Mouse (Mus musculus) midbrain, embryonic 12.5 days (tissue): Measurements from ENCODE around the gene Golga4. TPM values are rescaled to one million over a fixed set of nuclear protein-coding genes. Genes with fewer than 3 reads are reported as not detected.

ENCODE experiments used
- ATAC-seq: fragments of 200-750 bp; cut with Nextera tagmentation; 2 replicates; pipeline ENCODE4 v1.8.0; 2017; ENCODE audit warnings: low read depth, moderate TSS enrichment, moderate library complexity; ENCODE audit not compliant: low FRiP score
- H3K27ac ChIP-seq: fragments of 300-500 bp; sonication (generic); replicated peaks from 2 replicates; pipeline ENCODE4 v1.5.1; 2016; ENCODE audit warnings: mild to moderate bottlenecking
- H3K27me3 ChIP-seq: fragments of 300-500 bp; sonication (generic); 2 replicates; pipeline ENCODE4 v1.6.1; 2016; ENCODE audit warnings: mild to moderate bottlenecking
- H3K36me3 ChIP-seq: fragments of 300-500 bp; sonication (generic); 2 replicates; pipeline ENCODE4 v1.6.1; 2016
- H3K4me1 ChIP-seq: fragments of 300-500 bp; sonication (generic); 2 replicates; pipeline ENCODE4 v1.6.1; 2016
- H3K4me2 ChIP-seq: fragments of 300-500 bp; sonication (generic); replicated peaks from 2 replicates; pipeline ENCODE4 v1.6.1; 2016; ENCODE audit warnings: mild to moderate bottlenecking, moderate library complexity
- H3K4me3 ChIP-seq: fragments of 300-500 bp; sonication (generic); 2 replicates; pipeline ENCODE4 v1.5.1; 2016; ENCODE audit warnings: mild to moderate bottlenecking
- H3K9ac ChIP-seq: fragments of 300-500 bp; sonication (generic); replicated peaks from 2 replicates; pipeline ENCODE4 v1.6.1; 2016; ENCODE audit warnings: mild to moderate bottlenecking, moderate library complexity
- H3K9me3 ChIP-seq: fragments of 300-500 bp; sonication (generic); 2 replicates; pipeline ENCODE4 v1.6.1; 2016; ENCODE audit warnings: mild to moderate bottlenecking
- WGBS: fragments of 180-500 bp; shearing (Covaris S2); methylation state at CpG from one replicate; pipeline ENCODE4 v1.1.7; 2016; 5-methylcytosine and 5-hydroxymethylcytosine counted together
- polyA plus RNA-seq: library from polyadenylated mRNA; unstranded; fragments of >200 nt; fragmentation: Nextera tagmentation; extraction: Ambion mirVana; gene quantifications from 2 replicates; pipeline ENCODE4 v1.2.1, GENCODE M21; 2016

The Golga4 gene
- polyA plus RNA-seq, 1 experiment from 2014 or later: 69.3 TPM

DNA sequence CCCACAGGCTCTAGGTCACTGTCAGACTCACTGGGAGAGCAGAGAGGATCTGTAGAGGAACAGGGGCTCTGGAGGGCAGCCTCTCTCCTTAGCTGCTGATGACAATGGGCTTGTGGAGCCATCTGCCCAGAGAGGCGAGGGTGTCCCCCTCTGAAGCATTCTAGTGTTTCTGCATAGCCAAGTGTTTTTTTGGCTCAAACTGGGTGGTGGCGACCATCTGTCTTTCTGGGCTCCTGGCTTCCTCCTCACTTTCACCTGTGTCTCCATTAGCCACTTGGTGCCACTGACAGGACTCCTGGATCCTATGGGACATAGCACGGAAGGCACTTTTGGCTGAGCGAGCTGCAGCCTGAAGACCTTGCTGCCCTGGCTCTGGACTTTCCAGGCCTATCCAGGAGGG is 65.6 kb downstream of the Golga4 start:
- Histone ChIP-seq H3K36me3 (peaks cover 80% of the 10 kb centered on the region), H3K4me2 (no peak overlapping the region), H3K9me3 (no peaks in the 10 kb centered on the region), H3K27ac (no peak overlapping the region), H3K27me3 (no peaks in the 10 kb centered on the region), H3K4me1 (no peaks in the 10 kb centered on the region), H3K4me3 (no peak overlapping the region), H3K9ac (no peak overlapping the region)
- no peak for ATAC-seq
- 84% methylated on average over 4 of the region's 4 CpGs for WGBS

- ATAC-seq: no peak
- no peaks in the 10 kb centered on the region for H3K27me3 ChIP-seq
- H3K4me1 ChIP-seq: no peaks in the 10 kb centered on the region
- H3K9ac ChIP-seq: no peak overlapping the region
- no peak overlapping the region for H3K27ac ChIP-seq
- 98% methylated on average over 5 of the region's 5 CpGs for WGBS
- no peak overlapping the region for H3K4me2 ChIP-seq
- no peaks in the 10 kb centered on the region for H3K9me3 ChIP-seq
- H3K36me3 ChIP-seq: peaks cover 72% of the 10 kb centered on the region
- H3K4me3 ChIP-seq: no peak overlapping the region
Observed at GRCm38 (mm10) chr9:118574911-118575310, 68.8 kb downstream of the Golga4 start.

DNA sequence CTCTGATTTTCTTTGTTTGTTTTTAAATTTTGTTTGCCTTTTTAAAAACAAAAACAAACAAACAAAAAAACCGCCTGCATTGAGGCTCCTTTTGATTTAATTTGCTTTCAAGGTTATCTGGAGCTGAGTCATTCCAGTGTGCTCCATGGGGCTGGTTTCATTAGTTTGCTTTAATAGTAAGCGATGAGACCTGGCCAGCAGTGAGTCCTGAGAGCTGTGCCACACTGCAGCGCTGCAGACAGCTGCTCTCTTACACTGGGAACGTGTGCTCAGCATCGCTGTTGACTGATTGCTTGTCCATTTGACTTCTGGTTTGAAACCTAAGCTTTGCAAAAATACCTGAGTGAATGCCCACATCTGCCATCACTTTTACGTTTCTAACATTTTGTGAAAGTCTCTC is 74.3 kb downstream of the Golga4 start:
- Histone ChIP-seq H3K36me3 (peaks cover 51% of the 10 kb centered on the region), H3K4me1 (no peaks in the 10 kb centered on the region), H3K9me3 (no peaks in the 10 kb centered on the region), H3K27me3 (no peaks in the 10 kb centered on the region), H3K9ac (no peak overlapping the region), H3K27ac (no peak overlapping the region), H3K4me2 (no peak overlapping the region), H3K4me3 (no peak overlapping the region)
- no peak for ATAC-seq
- 77% methylated on average over 6 of the region's 6 CpGs for whole genome bisulfite sequencing

GRCm38 (mm10) chr9:118582757-118583156 is 76.7 kb downstream of the Golga4 start:
- Histone ChIP-seq H3K4me2 (no peak overlapping the region), H3K36me3 (peaks cover 30% of the 10 kb centered on the region), H3K4me1 (no peaks in the 10 kb centered on the region), H3K27ac (no peak overlapping the region), H3K9ac (no peak overlapping the region), H3K4me3 (no peak overlapping the region), H3K27me3 (no peaks in the 10 kb centered on the region), H3K9me3 (no peaks in the 10 kb centered on the region)
- 89% methylated on average over 6 of the region's 6 CpGs for WGBS
- ATAC-seq: no peak

- no peak for ATAC-seq
- WGBS: 74% methylated on average over 1 of the region's 1 CpGs
- H3K9ac ChIP-seq: no peak overlapping the region
Observed at GRCm38 (mm10) chr9:118584838-118585237, 78.8 kb downstream of the Golga4 start.

GRCm38 (mm10) chr9:118585998-118586397 is 79.9 kb downstream of the Golga4 start:
- no peak overlapping the region for H3K4me2 ChIP-seq
- no peak overlapping the region for H3K9ac ChIP-seq
- no peak overlapping the region for H3K4me3 ChIP-seq
- 90% methylated on average over 6 of the region's 6 CpGs for WGBS
- H3K27me3 ChIP-seq: no peaks in the 10 kb centered on the region
- no peaks in the 10 kb centered on the region for H3K9me3 ChIP-seq
- ATAC-seq: no peak
- H3K27ac ChIP-seq: no peak overlapping the region
- peaks cover 7% of the 10 kb centered on the region; the same call in 1 of the 2 replicates for H3K4me1 ChIP-seq
- peaks cover 18% of the 10 kb centered on the region for H3K36me3 ChIP-seq

More at GRCm38 (mm10) chr9:118584838-118585237, 78.8 kb downstream of the Golga4 start:
- Histone ChIP-seq H3K27ac (no peak overlapping the region), H3K9me3 (no peaks in the 10 kb centered on the region), H3K4me2 (no peak overlapping the region), H3K36me3 (peaks cover 20% of the 10 kb centered on the region), H3K4me1 (no peaks in the 10 kb centered on the region), H3K27me3 (no peaks in the 10 kb centered on the region), H3K4me3 (no peak overlapping the region)

- no peak for ATAC-seq
- no peak overlapping the region for H3K27ac ChIP-seq
Observed at GRCm38 (mm10) chr9:118587115-118587514, 81.0 kb downstream of the Golga4 start.

GRCm38 (mm10) chr9:118589249-118589648 is 83.2 kb downstream of the Golga4 start:
- peaks cover 11% of the 10 kb centered on the region; the same call in 1 of the 2 replicates for H3K4me1 ChIP-seq
- no peak overlapping the region for H3K9ac ChIP-seq
- no peak overlapping the region for H3K4me3 ChIP-seq
- no peaks in the 10 kb centered on the region for H3K27me3 ChIP-seq
- no peaks in the 10 kb centered on the region for H3K36me3 ChIP-seq
- H3K4me2 ChIP-seq: no peak overlapping the region
- H3K9me3 ChIP-seq: no peaks in the 10 kb centered on the region
- WGBS: 37% methylated on average over 3 of the region's 3 CpGs
- H3K27ac ChIP-seq: no peak overlapping the region
- ATAC-seq: no peak

More at GRCm38 (mm10) chr9:118587115-118587514, 81.0 kb downstream of the Golga4 start:
- Histone ChIP-seq H3K4me2 (no peak overlapping the region), H3K36me3 (peaks cover 16% of the 10 kb centered on the region), H3K4me3 (no peak overlapping the region), H3K9me3 (no peaks in the 10 kb centered on the region), H3K9ac (no peak overlapping the region), H3K27me3 (no peaks in the 10 kb centered on the region), H3K4me1 (peaks cover 7% of the 10 kb centered on the region; the same call in 1 of the 2 replicates)
- 65% methylated on average over 4 of the region's 4 CpGs for WGBS

DNA sequence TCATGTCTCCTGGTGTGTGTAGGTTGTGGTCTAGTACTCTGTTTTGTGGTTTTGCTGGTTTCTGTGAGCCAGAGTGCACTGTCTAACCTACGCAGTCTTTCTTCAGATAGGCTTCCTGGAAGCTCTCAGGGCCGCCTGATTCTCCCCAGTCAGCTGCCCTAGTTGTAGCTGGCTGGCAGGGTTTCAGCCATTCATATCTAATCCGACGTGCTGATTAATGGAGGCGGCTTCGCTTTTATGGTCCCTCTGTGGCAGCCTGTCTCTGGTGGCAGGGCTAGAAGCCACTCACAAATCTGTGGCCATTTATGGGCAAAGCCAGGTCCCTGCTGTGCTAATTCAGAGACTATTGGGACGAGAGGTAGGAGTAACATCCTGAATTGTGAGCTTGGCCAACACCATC is 84.2 kb downstream of the Golga4 start:
- H3K4me3 ChIP-seq: no peak overlapping the region
- no peaks in the 10 kb centered on the region for H3K36me3 ChIP-seq
- H3K9me3 ChIP-seq: no peaks in the 10 kb centered on the region
- peak overlapping the region; percentile 20; the same call in 1 of the 2 replicates for H3K27ac ChIP-seq
- no peak overlapping the region for H3K4me2 ChIP-seq
- H3K4me1 ChIP-seq: peaks cover 11% of the 10 kb centered on the region; the same call in 1 of the 2 replicates
- 56% methylated on average over 7 of the region's 7 CpGs for WGBS
- ATAC-seq: no peak
- H3K27me3 ChIP-seq: no peaks in the 10 kb centered on the region
- 0 out of 2 replicates have a peak overlapping the region, but pooled peaks have one; percentile 11 for H3K9ac ChIP-seq

DNA sequence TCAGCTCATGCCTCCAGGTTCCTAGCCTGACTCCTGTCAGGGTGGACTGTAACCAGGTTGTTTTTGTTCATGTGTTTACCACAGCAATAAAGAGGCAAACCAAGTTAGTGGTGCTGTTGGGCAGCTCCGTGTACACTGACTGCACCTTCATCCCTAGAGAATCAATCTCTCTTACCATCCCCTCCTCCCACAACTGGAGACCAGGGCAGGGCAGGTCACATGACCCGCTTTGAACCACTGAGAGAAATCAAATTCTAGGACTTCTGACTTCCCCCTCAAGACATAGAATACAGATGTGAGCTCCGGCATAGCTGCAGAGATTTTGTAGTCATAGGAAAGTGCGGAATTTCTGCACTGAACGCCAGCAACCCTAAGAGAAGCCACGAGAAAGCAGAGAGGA is 85.6 kb downstream of the Golga4 start:
- no peak overlapping the region for H3K27ac ChIP-seq
- no peak for ATAC-seq
- H3K4me2 ChIP-seq: no peak overlapping the region
- no peak overlapping the region for H3K9ac ChIP-seq
- 72% methylated on average over 6 of the region's 6 CpGs for WGBS
- H3K4me1 ChIP-seq: peaks cover 11% of the 10 kb centered on the region; the same call in 1 of the 2 replicates
- no peak overlapping the region for H3K4me3 ChIP-seq
- H3K36me3 ChIP-seq: no peaks in the 10 kb centered on the region
- H3K27me3 ChIP-seq: no peaks in the 10 kb centered on the region
- H3K9me3 ChIP-seq: no peaks in the 10 kb centered on the region

- no peak overlapping the region for H3K4me3 ChIP-seq
- peaks cover 11% of the 10 kb centered on the region; the same call in 1 of the 2 replicates for H3K4me1 ChIP-seq
- H3K27me3 ChIP-seq: no peaks in the 10 kb centered on the region
- 0 out of 2 replicates have a peak, but pooled peaks have one; percentile 34 for ATAC-seq
- H3K36me3 ChIP-seq: no peaks in the 10 kb centered on the region
- H3K4me2 ChIP-seq: no peak overlapping the region
- H3K9me3 ChIP-seq: no peaks in the 10 kb centered on the region
- 43% methylated on average over 13 of the region's 13 CpGs for WGBS
- H3K27ac ChIP-seq: no peak overlapping the region
- H3K9ac ChIP-seq: no peak overlapping the region
Observed at GRCm38 (mm10) chr9:118592585-118593249, 86.7 kb downstream of the Golga4 start.

DNA sequence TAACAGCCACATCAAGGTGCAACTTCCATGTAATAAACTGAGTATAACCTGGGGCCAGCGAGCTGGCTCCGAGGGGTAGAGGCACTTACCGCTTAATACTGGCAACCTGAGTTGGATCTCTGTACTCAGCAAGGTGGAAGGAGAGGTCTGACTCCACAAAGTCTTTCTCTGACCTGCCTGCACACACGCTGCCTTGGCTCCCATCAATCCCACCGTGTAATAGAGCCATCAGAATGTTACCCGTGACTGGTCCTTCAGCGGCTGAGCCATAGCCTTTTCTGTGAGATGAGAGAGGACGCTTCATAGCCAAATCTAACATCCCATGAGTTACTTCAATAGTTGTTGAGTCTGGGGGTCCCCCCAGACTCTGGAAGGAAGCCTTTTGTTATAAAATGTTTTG is 87.4 kb downstream of the Golga4 start:
- H3K36me3 ChIP-seq: no peaks in the 10 kb centered on the region
- H3K27ac ChIP-seq: no peak overlapping the region
- no peak overlapping the region for H3K9ac ChIP-seq
- H3K4me3 ChIP-seq: no peak overlapping the region
- H3K4me1 ChIP-seq: peaks cover 11% of the 10 kb centered on the region; the same call in 1 of the 2 replicates
- no peaks in the 10 kb centered on the region for H3K27me3 ChIP-seq
- ATAC-seq: no peak
- H3K9me3 ChIP-seq: no peaks in the 10 kb centered on the region
- 85% methylated on average over 8 of the region's 8 CpGs for WGBS
- no peak overlapping the region for H3K4me2 ChIP-seq
